ENCODE assay signal across 8 mouse cellular contexts in the genomic region with DNA sequence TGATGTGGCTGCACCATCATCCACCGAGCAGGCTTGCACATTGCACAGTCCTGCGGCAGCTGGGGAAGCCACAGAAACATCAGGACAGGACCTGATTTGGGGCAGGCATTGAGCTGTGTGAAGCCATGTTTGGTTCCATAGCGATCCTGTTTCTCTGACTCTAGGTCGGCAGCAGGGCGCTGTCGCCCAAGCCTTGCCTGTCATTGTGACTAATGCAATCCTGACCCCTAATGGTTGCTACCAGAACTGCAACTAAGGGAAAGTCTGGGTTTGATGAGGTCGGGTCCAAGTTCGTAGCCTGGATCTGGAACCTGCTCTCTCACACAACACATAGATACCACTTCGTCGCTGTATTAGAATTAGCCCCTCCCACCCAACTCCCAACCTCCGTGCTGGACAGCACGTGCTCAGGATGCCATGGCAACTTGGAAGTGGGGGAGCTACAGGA. TPM values are rescaled to one million over a fixed set of nuclear protein-coding genes. Genes with fewer than 3 reads are reported as not detected.
DNase-seq lines count a peak whose midpoint lies in the region; ATAC-seq lines count a peak whose summit lies in the region.

No protein-coding gene starts in this region.

- no peak overlapping the region for H3K4me3 ChIP-seq in hindbrain, embryonic 13.5 days

- H3K9me3 ChIP-seq in hindbrain, embryonic 13.5 days: no peaks in the 10 kb centered on the region

- H3K4me2 ChIP-seq in hindbrain, embryonic 13.5 days: no peak overlapping the region; the same call in 1 of the 2 replicates

- DNase-seq in R1 (ENCODE audit: low read depth, low spot score): peak; percentile 89
- peak; percentile 88 to 91 for DNase-seq in cerebellum, postnatal 10 days
- DNase-seq in frontal cortex, postnatal 25 days (ENCODE audit: low spot score in 2 of 2): peak; percentile 27 to 66
- peak; percentile 74 to 75 for DNase-seq in layer of hippocampus, postnatal 10 days (ENCODE audit: low spot score in 2 of 2)
- peak; percentile 83 for DNase-seq in lung, postnatal 14 days
- DNase-seq in retina, embryonic 14.5 days (ENCODE audit: low spot score): peak; percentile 93
- peak; percentile 58 to 70 for DNase-seq in urinary bladder, postnatal 36 days (ENCODE audit: low spot score in 2 of 2)

- no peaks in the 10 kb centered on the region for H3K36me3 ChIP-seq in hindbrain, embryonic 13.5 days

- no peak overlapping the region for H3K27ac ChIP-seq in hindbrain, embryonic 13.5 days

- H3K4me1 ChIP-seq in hindbrain, embryonic 13.5 days (replicated peaks): peaks cover 9% of the 10 kb centered on the region; the same call in 1 of the 2 replicates

- 7% methylated on average over 12 of the region's 12 CpGs for WGBS in hindbrain, embryonic 13.5 days

- 0 out of 2 replicates have a peak overlapping the region, but pooled peaks have one; percentile 39 for H3K9ac ChIP-seq in hindbrain, embryonic 13.5 days

- H3K27me3 ChIP-seq in hindbrain, embryonic 13.5 days: peaks cover 45% of the 10 kb centered on the region

- peak; percentile 41 for ATAC-seq in hindbrain, embryonic 13.5 days (ENCODE audit: low FRiP score)

RNA-seq across cellular contexts. Expression of a gene that starts 7.4 kb away (rescaled TPM):
- 9.8 and 11.0 TPM in 2 replicates for polyA plus RNA-seq in hindbrain, embryonic 13.5 days (2015; fragmentation: Nextera tagmentation; extraction: Ambion mirVana)
- total RNA-seq in layer of hippocampus, postnatal 10 days (2021): 1 to 10 TPM; 9.9 TPM

RNA-seq across cellular contexts. Expression of a gene that starts 19.9 kb away (rescaled TPM):
- polyA plus RNA-seq in hindbrain, embryonic 13.5 days (2015; fragmentation: Nextera tagmentation; extraction: Ambion mirVana): 1.4 TPM in 2 replicates
- total RNA-seq in layer of hippocampus, postnatal 10 days (2021): under 1 TPM; 0.29 to 0.30 TPM

RNA-seq across cellular contexts. Expression of a gene that starts 21.7 kb away (rescaled TPM):
- polyA plus RNA-seq in hindbrain, embryonic 13.5 days (2015; fragmentation: Nextera tagmentation; extraction: Ambion mirVana): 29.2 and 40.2 TPM in 2 replicates
- total RNA-seq in layer of hippocampus, postnatal 10 days (2021): under 1 TPM; 0.41 to 0.42 TPM

RNA-seq across cellular contexts. Expression of a gene that starts 29.9 kb away (rescaled TPM):
- not detected in 2 replicates for polyA plus RNA-seq in hindbrain, embryonic 13.5 days (2015; fragmentation: Nextera tagmentation; extraction: Ambion mirVana)
- not detected for total RNA-seq in layer of hippocampus, postnatal 10 days (2021)
